Mouse (Mus musculus): Measurements from ENCODE around the gene Tmem243. TPM values are rescaled to one million over a fixed set of nuclear protein-coding genes. Genes with fewer than 3 reads are reported as not detected.

Tmem243 gene
- polyA plus RNA-seq, 2 experiments: 7.5 to 16.5 TPM

GRCm38 (mm10) chr5:9128566-9128965, 28.1 kb downstream of the Tmem243 start:
- H3K36me3 ChIP-seq (ENCODE audit: control insufficient read depth, insufficient read depth, low read length): peaks cover 70% of the 10 kb centered on the region
- 91% methylated on average over 12 of the region's 12 CpGs for WGBS
- H3K9me3 ChIP-seq (ENCODE audit: control insufficient read depth, low read length): no peaks in the 10 kb centered on the region
- DNase-seq (ENCODE audit: low spot score) (no peak), ATAC-seq (ENCODE audit: low FRiP score, low read depth) (no peak)
- H3K4me3 ChIP-seq (replicated peaks; ENCODE audit: low read length): no peak overlapping the region
- H3K4me1 ChIP-seq (ENCODE audit: control insufficient read depth, insufficient read depth, low read length): no peaks in the 10 kb centered on the region
- no peak overlapping the region for H3K9ac ChIP-seq (ENCODE audit: low read depth, low read length, severe bottlenecking)
- H3K27me3 ChIP-seq (ENCODE audit: control insufficient read depth, insufficient read depth, low read length): no peaks in the 10 kb centered on the region
- no peak overlapping the region for H3K27ac ChIP-seq (replicated peaks; ENCODE audit: low read depth, low read length)
- H3K4me2 ChIP-seq (replicated peaks; ENCODE audit: low read depth, low read length, severe bottlenecking): no peak overlapping the region
- no peak for TF ChIP-seq POLR2A (IDR thresholded peaks at IDR 0.05; ENCODE audit: borderline replicate concordance, extremely low read depth, insufficient read depth, insufficient read length)

- no peaks in the 10 kb centered on the region for H3K27me3 ChIP-seq (ENCODE audit: control insufficient read depth, insufficient read depth, low read length)
- no peak overlapping the region for H3K4me2 ChIP-seq (replicated peaks; ENCODE audit: low read depth, low read length, severe bottlenecking)
- no peaks in the 10 kb centered on the region for H3K4me1 ChIP-seq (ENCODE audit: control insufficient read depth, insufficient read depth, low read length)
- no peaks in the 10 kb centered on the region for H3K9me3 ChIP-seq (ENCODE audit: control insufficient read depth, low read length)
- peaks cover 66% of the 10 kb centered on the region for H3K36me3 ChIP-seq (ENCODE audit: control insufficient read depth, insufficient read depth, low read length)
- WGBS: 94% methylated on average over 7 of the region's 7 CpGs
- H3K4me3 ChIP-seq (replicated peaks; ENCODE audit: low read length): no peak overlapping the region
- H3K27ac ChIP-seq (replicated peaks; ENCODE audit: low read depth, low read length): no peak overlapping the region
- ATAC-seq (ENCODE audit: low FRiP score, low read depth) (no peak), DNase-seq (ENCODE audit: low spot score) (no peak)
- no peak overlapping the region for H3K9ac ChIP-seq (ENCODE audit: low read depth, low read length, severe bottlenecking)
- TF ChIP-seq POLR2A (IDR thresholded peaks at IDR 0.05; ENCODE audit: borderline replicate concordance, extremely low read depth, insufficient read depth, insufficient read length): no peak
Measured at GRCm38 (mm10) chr5:9131786-9132185, 31.3 kb downstream of the Tmem243 start.

- Histone ChIP-seq H3K4me1 (ENCODE audit: control insufficient read depth, insufficient read depth, low read length) (no peaks in the 10 kb centered on the region), H3K9ac (ENCODE audit: low read depth, low read length, severe bottlenecking) (no peak overlapping the region), H3K9me3 (ENCODE audit: control insufficient read depth, low read length) (no peaks in the 10 kb centered on the region), H3K36me3 (ENCODE audit: control insufficient read depth, insufficient read depth, low read length) (peaks cover 61% of the 10 kb centered on the region), H3K4me3 (replicated peaks; ENCODE audit: low read length) (no peak overlapping the region), H3K27me3 (ENCODE audit: control insufficient read depth, insufficient read depth, low read length) (no peaks in the 10 kb centered on the region), H3K4me2 (replicated peaks; ENCODE audit: low read depth, low read length, severe bottlenecking) (no peak overlapping the region), H3K27ac (replicated peaks; ENCODE audit: low read depth, low read length) (no peak overlapping the region)
- DNase-seq (ENCODE audit: low spot score) (no peak), ATAC-seq (ENCODE audit: low FRiP score, low read depth) (no peak)
- 55% methylated on average over 3 of the region's 3 CpGs for WGBS
- no peak for TF ChIP-seq POLR2A (IDR thresholded peaks at IDR 0.05; ENCODE audit: borderline replicate concordance, extremely low read depth, insufficient read depth, insufficient read length)
Measured at GRCm38 (mm10) chr5:9135588-9135987, 35.1 kb downstream of the Tmem243 start.

DNA sequence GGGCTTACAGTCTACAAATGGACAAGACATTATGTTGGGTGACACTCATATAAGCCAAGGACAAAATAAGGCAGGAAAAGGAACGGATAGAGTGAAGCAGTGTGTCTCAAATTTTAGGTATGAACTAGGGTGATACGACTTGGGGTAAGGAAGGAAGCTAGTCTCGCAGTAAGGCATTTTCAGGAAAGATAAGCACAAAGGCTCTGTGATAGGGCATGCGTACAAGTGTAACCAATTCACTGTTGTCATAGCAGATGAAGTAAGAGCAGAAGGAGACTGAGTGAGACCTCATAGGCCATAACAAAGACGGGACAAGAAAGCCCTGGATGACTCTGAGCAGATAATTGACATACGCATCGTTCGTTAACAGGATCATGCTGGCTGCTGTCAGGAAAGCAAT, 40.3 kb downstream of the Tmem243 start:
- WGBS: 95% methylated on average over 8 of the region's 8 CpGs
- Histone ChIP-seq H3K4me2 (replicated peaks; ENCODE audit: low read depth, low read length, severe bottlenecking) (no peak overlapping the region), H3K9me3 (ENCODE audit: control insufficient read depth, low read length) (no peaks in the 10 kb centered on the region), H3K4me1 (ENCODE audit: control insufficient read depth, insufficient read depth, low read length) (no peaks in the 10 kb centered on the region), H3K27me3 (ENCODE audit: control insufficient read depth, insufficient read depth, low read length) (no peaks in the 10 kb centered on the region), H3K36me3 (ENCODE audit: control insufficient read depth, insufficient read depth, low read length) (peaks cover 57% of the 10 kb centered on the region), H3K27ac (replicated peaks; ENCODE audit: low read depth, low read length) (no peak overlapping the region), H3K9ac (ENCODE audit: low read depth, low read length, severe bottlenecking) (no peak overlapping the region), H3K4me3 (replicated peaks; ENCODE audit: low read length) (no peak overlapping the region)
- ATAC-seq (ENCODE audit: low FRiP score, low read depth) (no peak), DNase-seq (ENCODE audit: low spot score) (no peak)
- TF ChIP-seq POLR2A (IDR thresholded peaks at IDR 0.05; ENCODE audit: borderline replicate concordance, extremely low read depth, insufficient read depth, insufficient read length): no peak

DNA sequence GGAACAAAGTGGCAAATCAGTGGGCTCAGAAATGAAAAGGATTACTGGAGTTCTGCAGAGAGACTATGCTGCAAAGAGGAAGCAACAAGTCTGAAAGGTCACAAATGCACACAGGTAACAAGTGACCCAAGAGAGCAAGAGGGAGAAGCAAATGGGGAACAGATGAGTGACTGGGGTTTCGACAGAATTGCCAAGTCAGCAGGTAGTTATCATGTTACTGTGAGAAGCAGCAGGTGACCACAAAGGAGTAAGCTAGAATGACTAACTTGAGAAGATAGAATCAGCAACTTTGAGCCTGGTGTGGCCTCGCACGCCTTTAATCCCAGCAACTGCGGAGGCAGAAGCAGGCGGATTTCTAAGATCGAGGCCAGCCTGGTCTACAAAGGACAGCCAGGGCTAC, 41.9 kb downstream of the Tmem243 start:
- H3K36me3 ChIP-seq (ENCODE audit: control insufficient read depth, insufficient read depth, low read length): peaks cover 52% of the 10 kb centered on the region

More for the DNA sequence above, 41.9 kb downstream of the Tmem243 start:
- H3K9me3 ChIP-seq (ENCODE audit: control insufficient read depth, low read length): no peaks in the 10 kb centered on the region
- WGBS: 84% methylated on average over 6 of the region's 6 CpGs
- no peak overlapping the region for H3K9ac ChIP-seq (ENCODE audit: low read depth, low read length, severe bottlenecking)
- DNase-seq (ENCODE audit: low spot score) (no peak), ATAC-seq (ENCODE audit: low FRiP score, low read depth) (no peak)
- no peak overlapping the region for H3K4me3 ChIP-seq (replicated peaks; ENCODE audit: low read length)
- H3K27ac ChIP-seq (replicated peaks; ENCODE audit: low read depth, low read length): no peak overlapping the region
- H3K27me3 ChIP-seq (ENCODE audit: control insufficient read depth, insufficient read depth, low read length): no peaks in the 10 kb centered on the region
- no peaks in the 10 kb centered on the region for H3K4me1 ChIP-seq (ENCODE audit: control insufficient read depth, insufficient read depth, low read length)
- no peak overlapping the region for H3K4me2 ChIP-seq (replicated peaks; ENCODE audit: low read depth, low read length, severe bottlenecking)
- TF ChIP-seq POLR2A (IDR thresholded peaks at IDR 0.05; ENCODE audit: borderline replicate concordance, extremely low read depth, insufficient read depth, insufficient read length): no peak

Data from limb, embryonic 14.5 days (tissue).